In genomic region chr10:50711286-50711685, GRCm38 (mm10) we compare ENCODE assay signal across 23 mouse cellular contexts.
DNase-seq lines count a peak whose midpoint lies in the region; ATAC-seq and TF ChIP-seq lines count a peak whose summit lies in the region.
"Had no signal": no experiment of that assay in that cellular context is flagged by ENCODE, and none has a peak within 500 bp of the region (broad histone marks: within the 10 kb centered on the region; RNA-seq: fewer than 3 reads in every experiment).

No protein-coding gene starts in this region.

- no peaks in the 10 kb centered on the region for H3K27me3 ChIP-seq in hindbrain, embryonic 14.5 days (ENCODE audit: control insufficient read depth, insufficient read depth, low read length)
- H3K27me3 ChIP-seq in hindbrain, embryonic 12.5 days, result no peaks in the 10 kb centered on the region
- H3K27me3 ChIP-seq in midbrain, postnatal 0 days (ENCODE audit: insufficient read depth, low read length), result no peaks in the 10 kb centered on the region
- H3K27me3 ChIP-seq in midbrain, embryonic 13.5 days, result no peaks in the 10 kb centered on the region
- no peaks in the 10 kb centered on the region for H3K27me3 ChIP-seq in heart, embryonic 11.5 days (ENCODE audit: control insufficient read depth, insufficient read depth, low read length)
- H3K27me3 ChIP-seq: embryonic facial prominence, embryonic 13.5 days; kidney, embryonic 15.5 days; limb, embryonic 13.5 days; lung, embryonic 15.5 days; neural tube, embryonic 13.5 days; stomach, embryonic 15.5 days had no signal

- ATAC-seq in hindbrain, embryonic 14.5 days (ENCODE audit: low FRiP score), result peak; percentile 51; the same call in 1 of the 2 replicates
- no peak for ATAC-seq in hindbrain, embryonic 12.5 days (ENCODE audit: low FRiP score)
- ATAC-seq in midbrain, postnatal 0 days (ENCODE audit: low FRiP score), result no peak
- ATAC-seq in midbrain, embryonic 13.5 days, result no peak
- peak; percentile 50 for ATAC-seq in granulocyte monocyte progenitor cell, adult 5-6 weeks (replicated peaks; ENCODE audit: poor library complexity, severe bottlenecking)
- ATAC-seq in heart, embryonic 11.5 days (replicated peaks; ENCODE audit: insufficient number of reproducible peaks, low FRiP score, low TSS enrichment), result no peak

- no peak overlapping the region for H3K27ac ChIP-seq in hindbrain, embryonic 14.5 days
- H3K27ac ChIP-seq in hindbrain, embryonic 12.5 days, result no peak overlapping the region
- H3K27ac ChIP-seq in midbrain, postnatal 0 days (ENCODE audit: low read depth, low read length), result no peak overlapping the region
- no peak overlapping the region for H3K27ac ChIP-seq in midbrain, embryonic 13.5 days
- no peak overlapping the region for H3K27ac ChIP-seq in heart, embryonic 11.5 days (ENCODE audit: low read depth, low read length)
- H3K27ac ChIP-seq: embryonic facial prominence, embryonic 13.5 days; heart, embryonic 10.5 days; kidney, embryonic 15.5 days; limb, embryonic 13.5 days; lung, embryonic 15.5 days; neural tube, embryonic 13.5 days; stomach, embryonic 15.5 days had no signal

- H3K9me3 ChIP-seq in hindbrain, embryonic 14.5 days (ENCODE audit: control insufficient read depth, low read length), result no peaks in the 10 kb centered on the region
- no peaks in the 10 kb centered on the region for H3K9me3 ChIP-seq in hindbrain, embryonic 12.5 days (replicated peaks)
- no peaks in the 10 kb centered on the region for H3K9me3 ChIP-seq in midbrain, postnatal 0 days (ENCODE audit: low read length)
- no peaks in the 10 kb centered on the region for H3K9me3 ChIP-seq in midbrain, embryonic 13.5 days
- H3K9me3 ChIP-seq in heart, embryonic 11.5 days (replicated peaks; ENCODE audit: control insufficient read depth, low read length), result no peaks in the 10 kb centered on the region
- H3K9me3 ChIP-seq: embryonic facial prominence, embryonic 13.5 days; heart, embryonic 10.5 days; kidney, embryonic 15.5 days; limb, embryonic 13.5 days; lung, embryonic 15.5 days; neural tube, embryonic 13.5 days; stomach, embryonic 15.5 days had no signal

- DNase-seq in hindbrain, embryonic 14.5 days (ENCODE audit: low spot score), result no peak
- DNase-seq in midbrain, postnatal 0 days (ENCODE audit: low spot score), result peak; percentile 26
- DNase-seq: adrenal gland, postnatal 25 days; B cell, adult 2 months; cerebellum, adult 8-10 months; cerebellum, postnatal 36 days; heart, postnatal 4 days; kidney, adult 18-20 months; right cerebral cortex, postnatal 14 days had no signal

- 67% methylated on average over 3 of the region's 3 CpGs for WGBS in hindbrain, embryonic 14.5 days
- WGBS in hindbrain, embryonic 12.5 days, result 87% methylated on average over 3 of the region's 3 CpGs
- WGBS in midbrain, postnatal 0 days, result 78% methylated on average over 3 of the region's 3 CpGs
- WGBS in midbrain, embryonic 13.5 days, result 83% methylated on average over 3 of the region's 3 CpGs
- WGBS in heart, embryonic 11.5 days (ENCODE audit: insufficient replicate concordance), result 87% methylated on average over 3 of the region's 3 CpGs

- no peak overlapping the region for H3K4me3 ChIP-seq in hindbrain, embryonic 14.5 days (replicated peaks; ENCODE audit: low read length)
- H3K4me3 ChIP-seq in hindbrain, embryonic 12.5 days, result no peak overlapping the region
- no peak overlapping the region for H3K4me3 ChIP-seq in midbrain, postnatal 0 days (ENCODE audit: low read depth, low read length)
- no peak overlapping the region for H3K4me3 ChIP-seq in midbrain, embryonic 13.5 days (replicated peaks)
- no peak overlapping the region for H3K4me3 ChIP-seq in heart, embryonic 11.5 days (ENCODE audit: low read depth, low read length)
- H3K4me3 ChIP-seq: embryonic facial prominence, embryonic 13.5 days; erythroblast, embryonic 14.5 days; heart, embryonic 10.5 days; kidney, embryonic 15.5 days; limb, embryonic 13.5 days; lung, embryonic 15.5 days; neural tube, embryonic 13.5 days; stomach, embryonic 15.5 days had no signal

- H3K4me2 ChIP-seq in hindbrain, embryonic 14.5 days (replicated peaks), result no peak overlapping the region
- H3K4me2 ChIP-seq in hindbrain, embryonic 12.5 days (replicated peaks), result no peak overlapping the region
- no peak overlapping the region for H3K4me2 ChIP-seq in midbrain, postnatal 0 days (ENCODE audit: low read depth, low read length, poor library complexity, severe bottlenecking)
- H3K4me2 ChIP-seq in midbrain, embryonic 13.5 days (replicated peaks), result no peak overlapping the region
- H3K4me2 ChIP-seq in heart, embryonic 11.5 days, result no peak overlapping the region
- H3K4me2 ChIP-seq: embryonic facial prominence, embryonic 13.5 days; kidney, embryonic 15.5 days; limb, embryonic 13.5 days; liver, embryonic 11.5 days; lung, embryonic 15.5 days; midbrain, embryonic 11.5 days; neural tube, embryonic 13.5 days; stomach, embryonic 15.5 days had no signal

- TF ChIP-seq CTCF in midbrain, postnatal 0 days (IDR thresholded peaks at IDR 0.05), result no peak

- no peak overlapping the region for H3K9ac ChIP-seq in hindbrain, embryonic 14.5 days
- no peak overlapping the region for H3K9ac ChIP-seq in hindbrain, embryonic 12.5 days
- H3K9ac ChIP-seq in midbrain, postnatal 0 days (replicated peaks; ENCODE audit: low read length, poor library complexity, severe bottlenecking), result no peak overlapping the region
- H3K9ac ChIP-seq in midbrain, embryonic 13.5 days (replicated peaks), result no peak overlapping the region
- H3K9ac ChIP-seq in heart, embryonic 11.5 days (ENCODE audit: low read depth, low read length), result no peak overlapping the region
- H3K9ac ChIP-seq: embryonic facial prominence, embryonic 13.5 days; kidney, embryonic 15.5 days; limb, embryonic 13.5 days; lung, embryonic 15.5 days; neural tube, embryonic 13.5 days; stomach, embryonic 15.5 days had no signal

- no peaks in the 10 kb centered on the region for H3K4me1 ChIP-seq in hindbrain, embryonic 14.5 days (replicated peaks; ENCODE audit: control insufficient read depth, insufficient read depth, low read length)
- H3K4me1 ChIP-seq in hindbrain, embryonic 12.5 days, result no peaks in the 10 kb centered on the region
- H3K4me1 ChIP-seq in midbrain, postnatal 0 days (ENCODE audit: insufficient read depth, low read length), result no peaks in the 10 kb centered on the region
- no peaks in the 10 kb centered on the region for H3K4me1 ChIP-seq in midbrain, embryonic 13.5 days (replicated peaks)
- no peaks in the 10 kb centered on the region for H3K4me1 ChIP-seq in heart, embryonic 11.5 days (ENCODE audit: control insufficient read depth, insufficient read depth, low read length)
- H3K4me1 ChIP-seq: embryonic facial prominence, embryonic 13.5 days; heart, embryonic 10.5 days; kidney, embryonic 15.5 days; limb, embryonic 13.5 days; lung, embryonic 15.5 days; neural tube, embryonic 13.5 days; stomach, embryonic 15.5 days had no signal

- H3K36me3 ChIP-seq in hindbrain, embryonic 14.5 days (replicated peaks; ENCODE audit: control insufficient read depth, insufficient read depth), result peaks cover 14% of the 10 kb centered on the region; the same call in 1 of the 2 replicates
- peaks cover 4% of the 10 kb centered on the region; the same call in 1 of the 2 replicates for H3K36me3 ChIP-seq in hindbrain, embryonic 12.5 days
- H3K36me3 ChIP-seq in midbrain, postnatal 0 days (ENCODE audit: insufficient read depth, low read length), result peaks cover 5% of the 10 kb centered on the region
- H3K36me3 ChIP-seq in midbrain, embryonic 13.5 days, result peaks cover 4% of the 10 kb centered on the region
- H3K36me3 ChIP-seq in heart, embryonic 11.5 days (ENCODE audit: control insufficient read depth, insufficient read depth, low read length), result no peaks in the 10 kb centered on the region
- H3K36me3 ChIP-seq: neural tube, embryonic 13.5 days; stomach, embryonic 15.5 days had no signal

Comparison
In these comparisons a context has a peak if more than half of its experiments do, and no peak if none do; other contexts are left out.
1. ATAC-seq: peak in hindbrain, embryonic 14.5 days (single experiment) and granulocyte monocyte progenitor cell, adult 5-6 weeks (single experiment); none in hindbrain, embryonic 12.5 days (single experiment), midbrain, postnatal 0 days (single experiment), midbrain, embryonic 13.5 days (single experiment) and heart, embryonic 11.5 days (single experiment).